Mouse (Mus musculus) forebrain, embryonic 15.5 days (tissue): ENCODE results near the gene Slc25a21. TPM values are rescaled to one million over a fixed set of nuclear protein-coding genes. Genes with fewer than 3 reads are reported as not detected.
A peak's percentile ranks its signal among the peaks of the same experiment; 100 is the strongest.

Experiments
- ATAC-seq: fragments of 200-750 bp; cut with Nextera tagmentation; replicated peaks from 2 replicates; pipeline ENCODE4 v1.8.0; 2017; ENCODE audit warnings: mild to moderate bottlenecking, moderate TSS enrichment, moderate library complexity
- H3K27ac ChIP-seq: fragments of 300-500 bp; sonication (generic); replicated peaks from 2 replicates; pipeline ENCODE4 v1.5.1; 2015; ENCODE audit warnings: mild to moderate bottlenecking, inconsistent platforms
- H3K27me3 ChIP-seq: fragments of 300-500 bp; sonication (generic); 2 replicates; pipeline ENCODE4 v1.6.1; 2015; ENCODE audit warnings: inconsistent platforms
- H3K36me3 ChIP-seq: fragments of 300-500 bp; sonication (generic); 2 replicates; pipeline ENCODE4 v1.6.1; 2015; ENCODE audit warnings: mild to moderate bottlenecking, inconsistent platforms
- H3K4me1 ChIP-seq: fragments of 300-500 bp; sonication (generic); 2 replicates; pipeline ENCODE4 v1.6.1; 2015; ENCODE audit warnings: inconsistent platforms
- H3K4me2 ChIP-seq: fragments of 300-500 bp; sonication (generic); replicated peaks from 2 replicates; pipeline ENCODE4 v1.6.1; 2015; ENCODE audit warnings: mild to moderate bottlenecking, inconsistent platforms
- H3K4me3 ChIP-seq: fragments of 300-500 bp; sonication (generic); 2 replicates; pipeline ENCODE4 v1.5.1; 2015; ENCODE audit warnings: mild to moderate bottlenecking, inconsistent platforms
- H3K9ac ChIP-seq: fragments of 300-500 bp; sonication (generic); replicated peaks from 2 replicates; pipeline ENCODE4 v1.6.1; 2015; ENCODE audit warnings: mild to moderate bottlenecking, inconsistent platforms
- H3K9me3 ChIP-seq: fragments of 300-500 bp; sonication (generic); 2 replicates; pipeline ENCODE4 v1.6.1; 2016; ENCODE audit warnings: inconsistent platforms
- WGBS: fragments of 180-500 bp; shearing (Covaris S2); methylation state at CpG from one replicate; pipeline ENCODE4 v1.1.7; 2015; ENCODE audit warnings: mixed read lengths; 5-methylcytosine and 5-hydroxymethylcytosine counted together
- polyA plus RNA-seq: library from polyadenylated mRNA; unstranded; fragments of >200 nt; fragmentation: Nextera tagmentation; extraction: Ambion mirVana; gene quantifications from 2 replicates; pipeline ENCODE4 v1.2.1, GENCODE M21; 2015

Gene Slc25a21
- polyA plus RNA-seq, 1 experiment from 2014 or later, result 0.08 TPM

DNA sequence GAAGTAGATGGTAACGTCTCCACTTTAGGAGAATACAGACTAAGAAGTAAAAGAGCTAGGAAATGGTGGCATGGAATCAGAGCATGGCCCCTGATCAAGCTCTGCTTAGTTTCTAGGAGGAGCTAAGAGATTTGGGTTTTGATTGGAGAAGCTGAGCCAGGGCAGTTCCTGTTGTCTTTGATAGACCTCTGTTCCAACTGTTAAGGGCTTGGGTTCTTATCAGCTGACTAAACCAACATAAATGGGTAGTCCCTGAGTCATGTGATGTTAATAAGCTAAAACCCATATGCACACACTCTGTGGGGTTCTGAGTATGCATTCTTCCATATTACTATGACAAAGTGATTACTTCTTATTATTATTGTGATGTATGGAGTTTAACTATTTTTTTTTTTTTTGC lies 412.0 kb downstream of the Slc25a21 start:
- no peak overlapping the region for H3K27ac ChIP-seq
- no peaks in the 10 kb centered on the region for H3K9me3 ChIP-seq
- H3K4me2 ChIP-seq, result no peak overlapping the region
- WGBS, result 79% methylated on average over 1 of the region's 1 CpGs
- H3K4me1 ChIP-seq, result no peaks in the 10 kb centered on the region
- no peaks in the 10 kb centered on the region for H3K36me3 ChIP-seq
- H3K4me3 ChIP-seq, result no peak overlapping the region
- no peaks in the 10 kb centered on the region for H3K27me3 ChIP-seq
- no peak for ATAC-seq
- no peak overlapping the region for H3K9ac ChIP-seq

DNA sequence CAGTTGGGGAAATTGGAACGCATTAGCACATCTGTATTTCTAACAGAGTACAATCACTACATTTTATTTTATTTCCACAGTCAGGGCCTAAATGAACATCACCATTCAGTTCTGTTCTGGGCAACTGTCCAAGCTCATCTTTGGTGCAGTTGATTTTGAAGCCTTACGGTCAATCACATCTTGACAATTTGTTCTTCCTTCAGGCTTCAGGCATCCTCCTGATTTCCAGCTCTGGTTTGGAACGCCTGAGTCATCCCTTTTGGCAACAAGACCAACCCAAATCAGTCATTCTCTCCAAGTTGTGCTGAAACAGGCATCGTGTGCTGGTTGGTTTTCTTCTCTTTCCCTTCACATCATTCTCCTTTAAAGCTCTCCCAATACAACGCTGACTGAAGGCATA lies 416.1 kb downstream of the Slc25a21 start:
- WGBS, result 74% methylated on average over 5 of the region's 5 CpGs
- H3K27ac ChIP-seq, result no peak overlapping the region
- no peaks in the 10 kb centered on the region for H3K27me3 ChIP-seq
- ATAC-seq, result no peak
- no peak overlapping the region for H3K4me3 ChIP-seq
- H3K36me3 ChIP-seq, result no peaks in the 10 kb centered on the region
- no peaks in the 10 kb centered on the region for H3K9me3 ChIP-seq
- H3K4me1 ChIP-seq, result no peaks in the 10 kb centered on the region
- H3K4me2 ChIP-seq, result no peak overlapping the region
- no peak overlapping the region for H3K9ac ChIP-seq

DNA sequence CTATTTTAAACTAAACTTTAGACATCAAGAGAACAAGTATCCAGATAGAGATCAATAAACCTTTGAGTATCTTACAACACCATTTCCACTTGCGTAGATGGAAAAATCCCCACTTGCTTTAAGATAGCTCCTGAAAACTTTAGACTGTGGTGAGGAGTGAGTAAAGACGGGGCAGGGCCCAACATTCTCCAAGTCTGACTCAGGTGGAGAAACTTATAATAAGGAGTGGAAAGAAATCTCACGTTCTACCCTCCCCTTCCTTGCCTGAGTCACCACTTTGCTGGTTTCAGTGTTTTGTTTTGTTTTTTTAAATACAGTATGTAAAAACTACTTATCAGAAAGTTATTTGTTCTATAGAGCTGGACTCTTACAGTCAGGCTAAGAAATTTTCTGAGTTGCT lies 417.7 kb downstream of the Slc25a21 start:
- H3K9ac ChIP-seq, result no peak overlapping the region

DNA sequence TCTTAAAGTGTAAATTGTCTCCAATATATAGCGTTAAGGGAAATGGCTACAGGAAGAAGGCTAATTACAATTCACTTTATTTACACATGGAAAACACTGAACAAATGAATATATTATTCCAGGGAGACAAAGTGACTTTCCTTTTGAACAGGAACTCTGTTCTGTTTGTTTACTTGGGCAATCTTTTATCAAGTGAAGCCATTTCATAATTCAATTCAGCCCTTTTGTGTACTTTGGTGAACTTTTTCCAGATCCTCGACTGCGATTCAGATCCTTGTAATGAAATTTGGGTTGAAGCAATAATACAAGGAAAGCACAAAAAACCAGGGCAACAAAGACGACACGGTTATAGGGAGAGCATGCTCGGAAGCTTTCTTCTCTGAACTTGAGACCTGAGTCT lies 423.3 kb downstream of the Slc25a21 start:
- no peak overlapping the region for H3K9ac ChIP-seq
- H3K4me3 ChIP-seq, result no peak overlapping the region
- 33% methylated on average over 6 of the region's 6 CpGs for WGBS
- H3K9me3 ChIP-seq, result no peaks in the 10 kb centered on the region
- no peak overlapping the region for H3K27ac ChIP-seq
- no peak overlapping the region for H3K4me2 ChIP-seq
- H3K27me3 ChIP-seq, result no peaks in the 10 kb centered on the region
- H3K4me1 ChIP-seq, result no peaks in the 10 kb centered on the region
- H3K36me3 ChIP-seq, result no peaks in the 10 kb centered on the region
- no peak for ATAC-seq

More for the DNA sequence above, 417.7 kb downstream of the Slc25a21 start:
- H3K36me3 ChIP-seq, result no peaks in the 10 kb centered on the region
- H3K27me3 ChIP-seq, result no peaks in the 10 kb centered on the region
- H3K4me1 ChIP-seq, result no peaks in the 10 kb centered on the region
- ATAC-seq, result no peak
- no peak overlapping the region for H3K4me2 ChIP-seq
- H3K4me3 ChIP-seq, result no peak overlapping the region
- no peaks in the 10 kb centered on the region for H3K9me3 ChIP-seq
- WGBS, result 86% methylated on average over 3 of the region's 3 CpGs
- no peak overlapping the region for H3K27ac ChIP-seq

DNA sequence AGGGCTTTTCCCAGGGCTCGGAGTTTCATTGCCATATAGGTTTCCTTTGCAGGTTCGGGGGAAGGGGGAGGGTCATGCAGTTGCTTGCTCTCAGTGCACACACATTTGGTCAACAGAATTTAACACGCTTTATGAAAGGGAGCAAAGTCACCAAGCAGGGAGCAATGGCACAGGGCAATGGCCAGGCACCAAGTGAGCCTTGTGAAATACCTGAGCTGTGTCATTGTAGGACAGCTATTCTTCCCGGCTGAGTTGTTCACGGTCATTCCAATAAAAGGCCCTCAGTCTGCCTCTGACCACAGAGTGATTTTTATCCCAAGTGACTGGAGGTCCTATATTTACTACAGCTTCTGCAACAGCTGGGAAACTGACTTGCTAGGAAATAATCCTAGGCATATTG lies 427.9 kb downstream of the Slc25a21 start:
- H3K4me3 ChIP-seq, result no peak overlapping the region
- no peak overlapping the region for H3K4me2 ChIP-seq
- no peaks in the 10 kb centered on the region for H3K4me1 ChIP-seq
- H3K36me3 ChIP-seq, result no peaks in the 10 kb centered on the region
- H3K9me3 ChIP-seq, result no peaks in the 10 kb centered on the region
- no peak overlapping the region for H3K27ac ChIP-seq
- WGBS, result 85% methylated on average over 5 of the region's 5 CpGs
- H3K27me3 ChIP-seq, result no peaks in the 10 kb centered on the region
- ATAC-seq, result no peak
- no peak overlapping the region for H3K9ac ChIP-seq

DNA sequence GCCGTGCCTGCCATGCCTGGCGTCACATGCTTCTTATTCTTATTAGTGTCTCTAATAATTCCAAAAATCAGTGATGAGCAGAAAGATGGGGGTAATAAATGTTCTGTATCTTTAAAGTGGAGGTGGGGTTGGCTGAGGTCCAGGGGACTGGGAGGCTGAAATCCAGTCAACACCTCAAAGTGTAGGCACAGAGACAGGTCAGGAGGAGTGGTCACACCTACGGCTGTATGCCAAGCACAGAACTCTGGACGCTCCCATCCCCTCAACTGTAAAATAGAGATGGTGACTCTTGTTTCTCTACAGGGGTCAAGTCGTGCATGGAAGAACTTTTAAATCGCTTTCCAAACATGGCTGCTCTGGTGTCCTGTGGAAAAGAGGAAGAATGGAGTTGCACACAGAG lies 429.8 kb downstream of the Slc25a21 start:
- WGBS, result 82% methylated on average over 6 of the region's 6 CpGs
- H3K27ac ChIP-seq, result no peak overlapping the region

DNA sequence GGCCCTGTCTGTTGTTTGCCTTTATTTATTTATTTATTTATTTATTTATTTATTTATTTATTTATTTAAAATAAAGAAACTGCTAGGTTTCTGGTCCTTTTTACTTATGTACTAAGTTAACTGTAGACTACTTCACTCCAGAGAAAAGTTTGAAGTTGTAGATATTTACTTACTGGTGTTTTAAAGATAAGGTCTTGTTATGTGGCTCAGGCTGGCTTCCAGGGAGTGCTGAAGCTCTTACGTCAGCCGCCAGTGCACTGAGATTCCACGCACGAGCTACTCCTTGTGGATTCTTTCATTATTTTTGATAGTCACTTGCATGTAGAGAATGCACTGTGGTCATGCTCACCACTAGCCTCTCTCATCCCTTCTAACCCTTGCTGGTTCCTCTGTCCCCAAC lies 460.2 kb downstream of the Slc25a21 start:
- Histone ChIP-seq H3K9ac (no peak overlapping the region), H3K27ac (no peak overlapping the region), H3K4me3 (no peak overlapping the region), H3K4me2 (no peak overlapping the region), H3K36me3 (no peaks in the 10 kb centered on the region), H3K9me3 (no peaks in the 10 kb centered on the region), H3K27me3 (no peaks in the 10 kb centered on the region), H3K4me1 (no peaks in the 10 kb centered on the region)
- WGBS, result 85% methylated on average over 4 of the region's 4 CpGs
- ATAC-seq, result no peak

More for the DNA sequence above, 429.8 kb downstream of the Slc25a21 start:
- Histone ChIP-seq H3K4me1 (no peaks in the 10 kb centered on the region), H3K9me3 (no peaks in the 10 kb centered on the region), H3K27me3 (no peaks in the 10 kb centered on the region), H3K4me2 (no peak overlapping the region), H3K9ac (no peak overlapping the region), H3K4me3 (no peak overlapping the region), H3K36me3 (no peaks in the 10 kb centered on the region)
- ATAC-seq, result no peak

DNA sequence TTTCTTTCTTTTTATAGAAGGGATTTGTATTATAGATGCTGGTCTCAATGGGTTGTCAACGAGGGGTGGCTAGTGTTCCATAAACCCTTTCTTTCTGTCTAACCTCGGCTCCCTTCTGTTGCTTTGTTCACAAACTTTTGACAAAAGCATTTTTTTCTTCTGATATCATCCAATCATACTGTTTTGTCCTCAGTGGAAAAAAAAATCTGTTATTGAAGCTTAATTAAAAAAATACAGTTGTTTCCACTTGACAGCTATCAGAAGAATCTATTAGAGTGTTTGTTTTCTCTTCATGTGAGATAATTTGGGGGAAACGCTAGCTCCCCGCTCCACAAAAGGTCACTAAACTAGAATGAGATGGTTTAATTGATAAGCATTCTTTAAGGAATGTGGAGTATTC lies 469.6 kb downstream of the Slc25a21 start:
- no peaks in the 10 kb centered on the region for H3K9me3 ChIP-seq
- no peak for ATAC-seq

DNA sequence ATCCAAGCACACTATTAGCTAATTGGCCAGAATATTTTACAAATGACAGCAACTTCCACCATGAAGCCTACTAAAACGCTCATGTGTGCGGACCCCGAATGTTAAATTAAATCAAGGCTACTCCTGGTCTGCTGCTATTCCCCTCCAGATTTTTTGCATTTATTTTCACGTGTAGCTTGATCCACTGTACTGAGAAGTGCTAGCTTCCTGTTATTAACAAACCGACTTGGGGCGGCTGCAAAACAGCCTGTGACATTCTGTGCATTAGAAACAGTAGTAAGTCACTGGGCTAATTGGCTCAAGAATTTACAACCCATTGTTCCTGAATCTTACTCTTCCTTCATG lies 478.6 kb downstream of the Slc25a21 start:
- peaks cover 13% of the 10 kb centered on the region for H3K27me3 ChIP-seq
- H3K4me1 ChIP-seq, result no peaks in the 10 kb centered on the region
- no peaks in the 10 kb centered on the region for H3K36me3 ChIP-seq
- H3K4me2 ChIP-seq, result no peak overlapping the region
- no peak overlapping the region for H3K4me3 ChIP-seq
- no peak for ATAC-seq
- WGBS, result 28% methylated on average over 6 of the region's 6 CpGs
- no peak overlapping the region for H3K27ac ChIP-seq
- no peaks in the 10 kb centered on the region for H3K9me3 ChIP-seq
- H3K9ac ChIP-seq, result no peak overlapping the region

More for the DNA sequence above, 469.6 kb downstream of the Slc25a21 start:
- Histone ChIP-seq H3K4me2 (no peak overlapping the region), H3K27me3 (no peaks in the 10 kb centered on the region), H3K4me3 (no peak overlapping the region), H3K4me1 (peaks cover 4% of the 10 kb centered on the region; the same call in 1 of the 2 replicates), H3K27ac (no peak overlapping the region), H3K9ac (no peak overlapping the region), H3K36me3 (no peaks in the 10 kb centered on the region)
- 15% methylated on average over 4 of the region's 4 CpGs for WGBS

DNA sequence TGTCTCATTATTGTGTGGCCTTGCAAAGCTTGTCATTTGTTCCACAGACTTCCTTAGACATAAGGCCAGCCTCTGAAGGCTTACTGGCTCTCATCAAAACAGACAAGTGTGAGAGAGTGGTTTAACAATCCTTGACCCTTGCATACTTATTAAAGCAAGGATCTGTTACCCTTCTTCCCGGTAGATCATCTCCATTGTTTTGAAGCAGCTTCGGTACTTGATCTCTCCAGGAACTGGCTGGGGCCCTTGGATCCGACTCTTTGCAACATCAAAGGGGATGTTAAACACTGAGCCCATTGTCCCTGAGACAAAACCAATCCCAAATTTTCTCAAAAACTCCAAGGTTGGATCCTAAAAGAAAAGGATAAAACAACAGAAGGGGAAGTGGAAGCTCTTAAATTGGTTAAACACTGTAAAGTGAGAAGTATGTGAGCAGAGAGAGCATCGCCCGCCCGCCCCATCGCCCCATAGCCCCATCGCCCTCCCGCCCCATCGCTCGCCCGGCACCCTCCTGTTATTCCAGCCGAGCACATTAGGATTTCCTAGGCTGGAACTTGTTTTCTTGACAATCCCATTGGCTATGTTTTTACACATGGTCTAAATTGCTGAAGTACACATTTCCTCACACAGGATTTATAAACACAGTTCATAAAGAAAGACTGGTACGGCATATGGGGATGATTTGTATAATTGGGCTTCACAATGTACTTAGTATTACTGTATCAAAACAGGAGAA lies 479.1 kb downstream of the Slc25a21 start:
- WGBS, result 14% methylated on average over 14 of the region's 14 CpGs
- Histone ChIP-seq H3K9me3 (no peaks in the 10 kb centered on the region), H3K4me2 (no peak overlapping the region), H3K27ac (no peak overlapping the region), H3K4me3 (no peak overlapping the region), H3K9ac (no peak overlapping the region), H3K4me1 (no peaks in the 10 kb centered on the region), H3K36me3 (no peaks in the 10 kb centered on the region), H3K27me3 (peaks cover 14% of the 10 kb centered on the region)
- ATAC-seq, result 0 out of 2 replicates have a peak, but pooled peaks have one; percentile 26

DNA sequence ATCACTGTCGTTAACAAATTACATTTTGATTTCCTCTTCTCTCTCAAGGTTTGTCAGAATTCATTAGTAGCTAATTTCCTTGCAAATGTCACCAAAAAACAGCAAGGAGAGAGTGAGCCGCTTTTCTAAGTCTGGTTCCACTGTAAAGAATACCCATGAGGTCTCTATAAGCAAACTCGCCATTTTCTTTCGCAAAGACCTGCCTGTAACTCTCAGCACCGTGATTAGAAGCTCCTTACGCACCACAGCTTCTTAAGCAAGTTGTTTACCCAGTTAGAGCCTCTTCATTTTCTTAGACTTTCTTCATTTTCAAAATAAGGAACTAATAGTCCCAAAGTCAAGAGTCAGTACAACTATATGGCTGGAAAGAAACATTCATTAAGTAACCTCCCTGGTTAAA lies 496.3 kb downstream of the Slc25a21 start:
- 3% methylated on average over 6 of the region's 6 CpGs for WGBS

DNA sequence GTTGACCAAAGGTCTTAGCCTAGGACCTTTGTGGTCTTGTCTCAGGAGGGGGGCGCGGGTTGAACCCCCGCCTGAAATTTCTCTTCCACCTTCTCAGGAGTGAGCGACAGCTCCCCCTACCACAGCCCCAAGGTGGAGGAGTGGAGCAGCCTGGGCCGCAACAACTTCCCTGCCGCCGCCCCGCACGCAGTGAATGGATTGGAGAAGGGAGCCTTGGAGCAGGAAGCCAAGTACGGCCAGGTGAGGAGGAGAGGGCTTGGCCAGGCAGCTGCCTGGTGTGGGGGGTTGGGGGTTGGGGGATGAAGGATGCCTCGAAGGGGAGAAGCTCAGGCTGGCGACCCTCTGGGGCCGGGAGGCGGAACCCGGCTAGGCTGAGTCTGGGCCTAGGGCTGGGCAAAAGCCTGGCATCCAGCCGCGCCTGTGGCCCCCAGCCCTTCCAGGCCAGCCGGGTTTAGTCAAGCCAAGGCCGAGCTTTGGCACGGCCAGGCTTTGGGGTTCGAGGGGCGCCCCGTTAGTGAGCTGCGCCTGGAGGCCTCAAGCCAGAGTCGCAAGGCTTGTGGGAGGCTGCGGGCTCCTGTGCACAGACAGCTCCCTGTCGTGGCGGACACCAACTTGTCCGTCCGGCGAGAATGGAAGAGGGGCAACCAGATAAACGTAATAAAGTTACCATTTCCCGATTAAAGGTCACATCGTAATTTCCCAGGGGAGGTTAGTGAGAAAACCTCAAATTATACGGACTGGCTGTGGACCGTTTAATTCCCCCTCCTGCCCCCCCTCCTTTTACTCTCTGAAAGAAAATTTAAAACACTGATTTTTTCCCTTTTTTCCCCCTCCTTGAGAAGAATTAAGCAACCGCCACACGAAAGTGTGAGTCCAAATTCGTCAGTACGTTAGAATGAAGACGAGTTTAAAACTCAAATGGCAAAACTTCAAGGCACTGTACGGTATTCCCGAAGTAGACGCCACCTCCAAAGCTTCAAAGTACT lies 497.1 kb downstream of the Slc25a21 start:
- H3K4me1 ChIP-seq, result peaks cover 20% of the 10 kb centered on the region
- H3K9me3 ChIP-seq, result no peaks in the 10 kb centered on the region
- H3K4me2 ChIP-seq, result no peak overlapping the region
- 3% methylated on average over 44 of the region's 44 CpGs for WGBS
- no peak overlapping the region for H3K9ac ChIP-seq
- H3K27ac ChIP-seq, result no peak overlapping the region
- no peak overlapping the region for H3K4me3 ChIP-seq
- ATAC-seq, result no peak
- peaks cover 81% of the 10 kb centered on the region for H3K27me3 ChIP-seq
- no peaks in the 10 kb centered on the region for H3K36me3 ChIP-seq

More for the DNA sequence above, 496.3 kb downstream of the Slc25a21 start:
- no peak overlapping the region for H3K4me2 ChIP-seq
- ATAC-seq, result no peak
- peaks cover 80% of the 10 kb centered on the region for H3K27me3 ChIP-seq
- no peak overlapping the region for H3K9ac ChIP-seq
- no peak overlapping the region for H3K4me3 ChIP-seq
- no peak overlapping the region for H3K27ac ChIP-seq
- no peaks in the 10 kb centered on the region for H3K36me3 ChIP-seq
- H3K4me1 ChIP-seq, result peaks cover 12% of the 10 kb centered on the region
- no peaks in the 10 kb centered on the region for H3K9me3 ChIP-seq
